Mouse (Mus musculus): ENCODE data around the gene Tomm20. TPM values are rescaled to one million over a fixed set of nuclear protein-coding genes. Genes with fewer than 3 reads are reported as not detected.
A peak's percentile ranks its signal among the peaks of the same experiment; 100 is the strongest.

Tomm20 gene
- polyA plus RNA-seq, 1 experiment, result 642 TPM

GRCm38 (mm10) chr8:126969546-126969945, 23.9 kb upstream of the Tomm20 start:
- Histone ChIP-seq H3K4me3 (ENCODE audit: low read depth, low read length) (no peak overlapping the region), H3K4me1 (ENCODE audit: control insufficient read depth, insufficient read depth, low read length) (peaks cover 1% of the 10 kb centered on the region), H3K27me3 (ENCODE audit: control insufficient read depth, insufficient read depth, low read length, poor library complexity, severe bottlenecking) (no peaks in the 10 kb centered on the region), H3K27ac (ENCODE audit: insufficient read depth, low read length) (no peak overlapping the region), H3K36me3 (ENCODE audit: control insufficient read depth, insufficient read depth, low read length, poor library complexity, severe bottlenecking) (peaks cover 41% of the 10 kb centered on the region), H3K9me3 (replicated peaks; ENCODE audit: control insufficient read depth, insufficient read depth, low read length, poor library complexity, severe bottlenecking) (no peaks in the 10 kb centered on the region), H3K9ac (ENCODE audit: low read depth, poor library complexity, severe bottlenecking) (0 out of 2 replicates have a peak overlapping the region, but pooled peaks have one; percentile 92)
- TF ChIP-seq CTCF (IDR thresholded peaks at IDR 0.05; ENCODE audit: low read depth, low read length) (no peak), POLR2A (IDR thresholded peaks at IDR 0.05; ENCODE audit: insufficient read depth, low read length) (no peak), EP300 (IDR thresholded peaks at IDR 0.05; ENCODE audit: insufficient read depth, low read depth, low read length) (no peak)

- Histone ChIP-seq H3K4me3 (ENCODE audit: low read depth, low read length) (no peak overlapping the region), H3K9ac (ENCODE audit: low read depth, poor library complexity, severe bottlenecking) (0 out of 2 replicates have a peak overlapping the region, but pooled peaks have one; percentile 38), H3K27me3 (ENCODE audit: control insufficient read depth, insufficient read depth, low read length, poor library complexity, severe bottlenecking) (no peaks in the 10 kb centered on the region), H3K36me3 (ENCODE audit: control insufficient read depth, insufficient read depth, low read length, poor library complexity, severe bottlenecking) (peaks cover 51% of the 10 kb centered on the region), H3K4me1 (ENCODE audit: control insufficient read depth, insufficient read depth, low read length) (peaks cover 1% of the 10 kb centered on the region), H3K27ac (ENCODE audit: insufficient read depth, low read length) (peak overlapping the region; percentile 74), H3K9me3 (replicated peaks; ENCODE audit: control insufficient read depth, insufficient read depth, low read length, poor library complexity, severe bottlenecking) (no peaks in the 10 kb centered on the region)
- TF ChIP-seq POLR2A (IDR thresholded peaks at IDR 0.05; ENCODE audit: insufficient read depth, low read length) (no peak), EP300 (IDR thresholded peaks at IDR 0.05; ENCODE audit: insufficient read depth, low read depth, low read length) (no peak), CTCF (IDR thresholded peaks at IDR 0.05; ENCODE audit: low read depth, low read length) (no peak)
Measured at GRCm38 (mm10) chr8:126968107-126968506, 22.5 kb upstream of the Tomm20 start.

- Histone ChIP-seq H3K27ac (ENCODE audit: insufficient read depth, low read length) (no peak overlapping the region), H3K4me3 (ENCODE audit: low read depth, low read length) (no peak overlapping the region), H3K9me3 (replicated peaks; ENCODE audit: control insufficient read depth, insufficient read depth, low read length, poor library complexity, severe bottlenecking) (no peaks in the 10 kb centered on the region), H3K27me3 (ENCODE audit: control insufficient read depth, insufficient read depth, low read length, poor library complexity, severe bottlenecking) (no peaks in the 10 kb centered on the region), H3K4me1 (ENCODE audit: control insufficient read depth, insufficient read depth, low read length) (no peaks in the 10 kb centered on the region), H3K36me3 (ENCODE audit: control insufficient read depth, insufficient read depth, low read length, poor library complexity, severe bottlenecking) (peaks cover 70% of the 10 kb centered on the region), H3K9ac (ENCODE audit: low read depth, poor library complexity, severe bottlenecking) (no peak overlapping the region)
- TF ChIP-seq CTCF (IDR thresholded peaks at IDR 0.05; ENCODE audit: low read depth, low read length), result no peak
- TF ChIP-seq POLR2A (IDR thresholded peaks at IDR 0.05; ENCODE audit: insufficient read depth, low read length), result no peak
- TF ChIP-seq EP300 (IDR thresholded peaks at IDR 0.05; ENCODE audit: insufficient read depth, low read depth, low read length), result no peak
Measured at GRCm38 (mm10) chr8:126965246-126965645, 19.6 kb upstream of the Tomm20 start.

- H3K36me3 ChIP-seq (ENCODE audit: control insufficient read depth, insufficient read depth, low read length, poor library complexity, severe bottlenecking), result peaks cover 79% of the 10 kb centered on the region
- no peak overlapping the region for H3K9ac ChIP-seq (ENCODE audit: low read depth, poor library complexity, severe bottlenecking)
- H3K27me3 ChIP-seq (ENCODE audit: control insufficient read depth, insufficient read depth, low read length, poor library complexity, severe bottlenecking), result no peaks in the 10 kb centered on the region
- no peak overlapping the region for H3K27ac ChIP-seq (ENCODE audit: insufficient read depth, low read length)
- TF ChIP-seq EP300 (IDR thresholded peaks at IDR 0.05; ENCODE audit: insufficient read depth, low read depth, low read length) (no peak), CTCF (IDR thresholded peaks at IDR 0.05; ENCODE audit: low read depth, low read length) (no peak)
- H3K9me3 ChIP-seq (replicated peaks; ENCODE audit: control insufficient read depth, insufficient read depth, low read length, poor library complexity, severe bottlenecking), result no peaks in the 10 kb centered on the region
- H3K4me1 ChIP-seq (ENCODE audit: control insufficient read depth, insufficient read depth, low read length), result no peaks in the 10 kb centered on the region
- no peak overlapping the region for H3K4me3 ChIP-seq (ENCODE audit: low read depth, low read length)
Measured at GRCm38 (mm10) chr8:126962871-126963270, 17.2 kb upstream of the Tomm20 start.

- TF ChIP-seq CTCF (IDR thresholded peaks at IDR 0.05; ENCODE audit: low read depth, low read length), result no peak
- TF ChIP-seq EP300 (IDR thresholded peaks at IDR 0.05; ENCODE audit: insufficient read depth, low read depth, low read length), result no peak
- no peak for TF ChIP-seq POLR2A (IDR thresholded peaks at IDR 0.05; ENCODE audit: insufficient read depth, low read length)
- H3K27ac ChIP-seq (ENCODE audit: insufficient read depth, low read length), result no peak overlapping the region
Measured at GRCm38 (mm10) chr8:126961516-126961915, 15.9 kb upstream of the Tomm20 start.

GRCm38 (mm10) chr8:126951900-126952636, 6.4 kb upstream of the Tomm20 start:
- Histone ChIP-seq H3K27ac (ENCODE audit: insufficient read depth, low read length) (no peak overlapping the region), H3K4me1 (ENCODE audit: control insufficient read depth, insufficient read depth, low read length) (no peaks in the 10 kb centered on the region), H3K4me3 (ENCODE audit: low read depth, low read length) (no peak overlapping the region), H3K27me3 (ENCODE audit: control insufficient read depth, insufficient read depth, low read length, poor library complexity, severe bottlenecking) (no peaks in the 10 kb centered on the region), H3K9me3 (replicated peaks; ENCODE audit: control insufficient read depth, insufficient read depth, low read length, poor library complexity, severe bottlenecking) (no peaks in the 10 kb centered on the region), H3K36me3 (ENCODE audit: control insufficient read depth, insufficient read depth, low read length, poor library complexity, severe bottlenecking) (peaks cover 81% of the 10 kb centered on the region), H3K9ac (ENCODE audit: low read depth, poor library complexity, severe bottlenecking) (no peak overlapping the region)
- TF ChIP-seq EP300 (IDR thresholded peaks at IDR 0.05; ENCODE audit: insufficient read depth, low read depth, low read length) (no peak), CTCF (IDR thresholded peaks at IDR 0.05; ENCODE audit: low read depth, low read length) (no peak), POLR2A (IDR thresholded peaks at IDR 0.05; ENCODE audit: insufficient read depth, low read length) (no peak)

More at GRCm38 (mm10) chr8:126961516-126961915, 15.9 kb upstream of the Tomm20 start:
- H3K36me3 ChIP-seq (ENCODE audit: control insufficient read depth, insufficient read depth, low read length, poor library complexity, severe bottlenecking), result peaks cover 81% of the 10 kb centered on the region
- no peak overlapping the region for H3K9ac ChIP-seq (ENCODE audit: low read depth, poor library complexity, severe bottlenecking)
- no peaks in the 10 kb centered on the region for H3K27me3 ChIP-seq (ENCODE audit: control insufficient read depth, insufficient read depth, low read length, poor library complexity, severe bottlenecking)
- no peaks in the 10 kb centered on the region for H3K4me1 ChIP-seq (ENCODE audit: control insufficient read depth, insufficient read depth, low read length)
- H3K4me3 ChIP-seq (ENCODE audit: low read depth, low read length), result no peak overlapping the region
- H3K9me3 ChIP-seq (replicated peaks; ENCODE audit: control insufficient read depth, insufficient read depth, low read length, poor library complexity, severe bottlenecking), result no peaks in the 10 kb centered on the region

Data from ES-Bruce4 (cell line).